In genomic region chr4:139823138-139823869, GRCm38 (mm10) we compare ENCODE assay signal across 12 mouse cellular contexts. TPM values are rescaled to one million over a fixed set of nuclear protein-coding genes. Genes with fewer than 3 reads are reported as not detected.
DNase-seq lines count a peak whose midpoint lies in the region; ATAC-seq lines count a peak whose summit lies in the region.
"Had no signal": no experiment of that assay in that cellular context is flagged by ENCODE, and none has a peak within 500 bp of the region (broad histone marks: within the 10 kb centered on the region; RNA-seq: fewer than 3 reads in every experiment).

No protein-coding gene starts in this region.

- DNase-seq in gastrocnemius, postnatal 10 days, result peak; percentile 33
- no peak for DNase-seq in gastrocnemius, postnatal 25 days
- DNase-seq in embryo, embryonic 11 days, result peak; percentile 69
- DNase-seq in left cerebral cortex, adult 9 months (ENCODE audit: low spot score in 2 of 2), result no peak
- DNase-seq in right cerebral cortex, postnatal 10 days (ENCODE audit: low spot score in 2 of 2), result no peak
- DNase-seq: heart, adult 2 months; lung, embryonic 14.5 days had no signal

- H3K4me3 ChIP-seq in hindbrain, embryonic 12.5 days, result peak overlapping the region; percentile 19
- H3K4me3 ChIP-seq in midbrain, embryonic 16.5 days (ENCODE audit: low read depth, low read length), result peak overlapping the region; percentile 22
- H3K4me3 ChIP-seq: heart, adult 2 months had no signal

- ATAC-seq in hindbrain, embryonic 12.5 days (ENCODE audit: low FRiP score), result no peak
- ATAC-seq in midbrain, embryonic 16.5 days, result no peak
- ATAC-seq in frontal cortex, adult (ENCODE audit: low TSS enrichment), result no peak

- no peaks in the 10 kb centered on the region for H3K36me3 ChIP-seq in hindbrain, embryonic 12.5 days
- no peaks in the 10 kb centered on the region for H3K36me3 ChIP-seq in midbrain, embryonic 16.5 days (ENCODE audit: control insufficient read depth, insufficient read depth, low read length)

- H3K27me3 ChIP-seq in hindbrain, embryonic 12.5 days, result peaks cover 94% of the 10 kb centered on the region
- H3K27me3 ChIP-seq in midbrain, embryonic 16.5 days (ENCODE audit: control insufficient read depth, insufficient read depth, low read depth, low read length), result peaks cover 30% of the 10 kb centered on the region

- 1% methylated on average over 44 of the region's 44 CpGs for WGBS in hindbrain, embryonic 12.5 days
- under 1% methylated on average over 43 of the region's 44 CpGs for WGBS in midbrain, embryonic 16.5 days

- peak overlapping the region; percentile 50 for H3K4me2 ChIP-seq in hindbrain, embryonic 12.5 days (replicated peaks)
- H3K4me2 ChIP-seq in midbrain, embryonic 16.5 days (ENCODE audit: low read length), result peak overlapping the region; percentile 46
- H3K4me2 ChIP-seq: lung, embryonic 14.5 days had no signal

- H3K4me1 ChIP-seq in hindbrain, embryonic 12.5 days, result peaks cover 63% of the 10 kb centered on the region
- peaks cover 24% of the 10 kb centered on the region for H3K4me1 ChIP-seq in midbrain, embryonic 16.5 days (ENCODE audit: control insufficient read depth, insufficient read depth, low read length)

- no peaks in the 10 kb centered on the region for H3K9me3 ChIP-seq in hindbrain, embryonic 12.5 days (replicated peaks)
- no peaks in the 10 kb centered on the region for H3K9me3 ChIP-seq in midbrain, embryonic 16.5 days (replicated peaks; ENCODE audit: control insufficient read depth, low read length, poor library complexity, severe bottlenecking)

- H3K9ac ChIP-seq in hindbrain, embryonic 12.5 days, result 0 out of 2 replicates have a peak overlapping the region, but pooled peaks have one; percentile 23
- H3K9ac ChIP-seq in midbrain, embryonic 16.5 days (ENCODE audit: low read depth, low read length), result peak overlapping the region; percentile 34; the same call in 1 of the 2 replicates
- H3K9ac ChIP-seq: lung, embryonic 14.5 days had no signal

- H3K27ac ChIP-seq in hindbrain, embryonic 12.5 days, result peak overlapping the region; percentile 62
- H3K27ac ChIP-seq in midbrain, embryonic 16.5 days (ENCODE audit: low read length), result peak overlapping the region; percentile 76
- H3K27ac ChIP-seq: heart, adult 2 months had no signal

RNA-seq across cellular contexts. Expression of gene Pax7, which starts 10.0 kb away (rescaled TPM):
- 10 to 100 TPM in 1 of 2 experiments, 1 to 10 TPM in 1; 8.3 to 11.3 TPM for total RNA-seq in gastrocnemius, postnatal 10 days (2021)
- 1 to 10 TPM; 1.6 to 2.4 TPM for total RNA-seq in gastrocnemius, postnatal 25 days (2021)
- polyA plus RNA-seq in hindbrain, embryonic 12.5 days (2016; fragmentation: Nextera tagmentation; extraction: Ambion mirVana), result 1.1 and 1.6 TPM in 2 replicates
- polyA plus RNA-seq in midbrain, embryonic 16.5 days (2015; fragmentation: Nextera tagmentation; extraction: Ambion mirVana), result 2.3 and 4.4 TPM in 2 replicates
- total RNA-seq: heart, adult 2 months had no signal
- polyA plus RNA-seq: cortical plate, adult 2 months; heart, adult 2 months; lung, embryonic 14.5 days; stomach, embryonic 14.5 days had no signal

Comparison
In these comparisons a context has a peak if more than half of its experiments do, and no peak if none do; other contexts are left out.
1. DNase-seq: peak in gastrocnemius, postnatal 10 days (single experiment) and embryo, embryonic 11 days (single experiment); none in gastrocnemius, postnatal 25 days (single experiment), left cerebral cortex, adult 9 months (0 of 2) and right cerebral cortex, postnatal 10 days (0 of 2).